Mouse (Mus musculus): ENCODE results near the gene Smg9. TPM values are rescaled to one million over a fixed set of nuclear protein-coding genes. Genes with fewer than 3 reads are reported as not detected.

Gene Smg9
- polyA plus RNA-seq, 1 experiment from 2014 or later = 13.8 TPM

DNA sequence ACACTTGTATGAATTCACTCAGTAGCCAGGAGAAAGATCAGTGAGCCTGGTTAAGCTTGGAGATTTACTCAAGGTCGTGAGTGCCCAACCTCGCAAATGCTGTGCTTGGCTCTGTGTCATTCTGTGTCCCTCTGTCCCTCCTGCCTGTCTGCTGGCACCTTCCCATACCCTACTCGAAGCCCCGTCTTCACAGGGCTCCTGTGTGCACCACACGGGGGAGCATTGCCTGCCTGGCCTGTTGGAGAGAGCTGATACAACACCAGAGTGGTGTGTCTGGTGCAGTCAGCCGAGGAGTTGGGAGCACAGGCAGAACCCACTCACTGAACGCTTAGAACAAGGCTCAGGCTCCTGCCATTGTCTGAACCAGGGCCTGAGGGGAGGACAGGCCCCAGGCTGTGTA is 22.2 kb downstream of the Smg9 start:
- Histone ChIP-seq H3K27me3 (ENCODE audit: control insufficient read depth, insufficient read depth, low read length) (no peaks in the 10 kb centered on the region), H3K9me3 (replicated peaks; ENCODE audit: control insufficient read depth, low read length) (no peaks in the 10 kb centered on the region), H3K4me1 (ENCODE audit: control insufficient read depth, insufficient read depth, low read length) (no peaks in the 10 kb centered on the region), H3K4me3 (ENCODE audit: low read depth, low read length) (no peak overlapping the region), H3K9ac (replicated peaks; ENCODE audit: low read length) (no peak overlapping the region), H3K36me3 (replicated peaks; ENCODE audit: control insufficient read depth, insufficient read depth, low read depth, low read length) (no peaks in the 10 kb centered on the region; the same call in 1 of the 2 replicates), H3K4me2 (ENCODE audit: low read depth, low read length) (no peak overlapping the region), H3K27ac (replicated peaks; ENCODE audit: low read depth, low read length) (no peak overlapping the region)
- DNase-seq (ENCODE audit: low spot score) = no peak
- 77% methylated on average over 7 of the region's 7 CpGs for WGBS
- ATAC-seq (replicated peaks; ENCODE audit: insufficient number of reproducible peaks, low FRiP score, low TSS enrichment, low read depth) = no peak

DNA sequence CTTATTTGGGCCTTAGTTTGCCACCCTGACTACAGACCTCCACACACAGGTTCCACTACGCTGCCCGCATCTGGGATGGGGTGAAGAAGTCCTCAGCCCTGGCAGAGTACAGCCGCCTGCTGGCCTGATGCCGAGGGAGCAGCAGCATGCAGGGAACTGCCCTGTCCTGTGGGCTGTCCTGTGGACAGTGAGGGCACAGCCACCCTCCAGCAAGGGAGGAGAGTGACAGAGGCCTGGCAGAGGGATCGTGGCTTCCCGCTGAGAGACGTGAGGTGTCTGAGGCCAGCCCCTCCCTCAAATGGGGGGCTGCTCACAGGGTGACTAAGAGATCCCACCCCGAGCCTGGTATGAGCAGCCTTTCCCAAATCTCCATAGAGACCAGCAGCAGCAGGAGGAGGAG is 22.8 kb downstream of the Smg9 start:
- Histone ChIP-seq H3K9me3 (replicated peaks; ENCODE audit: control insufficient read depth, low read length) (no peaks in the 10 kb centered on the region), H3K4me2 (ENCODE audit: low read depth, low read length) (no peak overlapping the region), H3K27ac (replicated peaks; ENCODE audit: low read depth, low read length) (no peak overlapping the region), H3K4me1 (ENCODE audit: control insufficient read depth, insufficient read depth, low read length) (no peaks in the 10 kb centered on the region), H3K27me3 (ENCODE audit: control insufficient read depth, insufficient read depth, low read length) (no peaks in the 10 kb centered on the region), H3K36me3 (replicated peaks; ENCODE audit: control insufficient read depth, insufficient read depth, low read depth, low read length) (no peaks in the 10 kb centered on the region; the same call in 1 of the 2 replicates), H3K4me3 (ENCODE audit: low read depth, low read length) (no peak overlapping the region), H3K9ac (replicated peaks; ENCODE audit: low read length) (no peak overlapping the region)
- DNase-seq (ENCODE audit: low spot score) (no peak), ATAC-seq (replicated peaks; ENCODE audit: insufficient number of reproducible peaks, low FRiP score, low TSS enrichment, low read depth) (no peak)
- 84% methylated on average over 8 of the region's 8 CpGs for whole genome bisulfite sequencing

DNA sequence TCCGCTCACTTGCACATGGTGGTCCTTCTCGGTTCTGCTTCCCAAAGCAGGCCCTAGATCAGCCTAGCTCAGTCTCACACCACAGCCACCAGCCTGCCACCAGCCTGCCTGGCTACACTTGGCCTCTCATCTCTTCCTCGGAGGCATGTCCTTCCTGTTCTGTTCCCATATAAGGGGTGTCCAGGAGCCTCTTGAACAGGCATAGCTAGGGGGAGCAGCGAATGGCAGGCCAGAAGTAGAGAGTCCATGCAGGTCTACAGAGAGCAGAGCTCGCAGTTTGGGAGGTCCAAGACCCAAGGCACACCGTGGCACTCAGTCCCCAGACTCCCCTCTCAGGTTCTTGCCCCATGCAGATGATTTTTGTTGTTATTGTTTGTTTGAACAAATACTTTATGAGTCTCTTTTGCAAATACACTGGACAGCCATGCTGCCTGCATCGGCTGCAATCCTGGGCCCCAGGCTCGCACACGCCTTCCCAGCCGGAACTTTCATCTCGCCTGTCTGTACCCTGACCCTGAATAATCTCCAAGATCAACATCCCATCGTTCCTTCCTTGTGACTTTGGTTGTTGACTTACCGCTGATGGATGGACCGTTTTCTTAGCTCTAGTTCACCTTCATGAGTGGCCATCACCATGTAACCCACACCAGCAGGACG is 23.8 kb downstream of the Smg9 start:
- DNase-seq (ENCODE audit: low spot score) = no peak
- Histone ChIP-seq H3K27me3 (ENCODE audit: control insufficient read depth, insufficient read depth, low read length) (no peaks in the 10 kb centered on the region), H3K4me3 (ENCODE audit: low read depth, low read length) (no peak overlapping the region), H3K27ac (replicated peaks; ENCODE audit: low read depth, low read length) (no peak overlapping the region), H3K4me2 (ENCODE audit: low read depth, low read length) (no peak overlapping the region), H3K9me3 (replicated peaks; ENCODE audit: control insufficient read depth, low read length) (no peaks in the 10 kb centered on the region), H3K4me1 (ENCODE audit: control insufficient read depth, insufficient read depth, low read length) (no peaks in the 10 kb centered on the region), H3K36me3 (replicated peaks; ENCODE audit: control insufficient read depth, insufficient read depth, low read depth, low read length) (no peaks in the 10 kb centered on the region; the same call in 1 of the 2 replicates), H3K9ac (replicated peaks; ENCODE audit: low read length) (no peak overlapping the region)
- 87% methylated on average over 15 of the region's 15 CpGs for WGBS
- no peak for ATAC-seq (replicated peaks; ENCODE audit: insufficient number of reproducible peaks, low FRiP score, low TSS enrichment, low read depth)

DNA sequence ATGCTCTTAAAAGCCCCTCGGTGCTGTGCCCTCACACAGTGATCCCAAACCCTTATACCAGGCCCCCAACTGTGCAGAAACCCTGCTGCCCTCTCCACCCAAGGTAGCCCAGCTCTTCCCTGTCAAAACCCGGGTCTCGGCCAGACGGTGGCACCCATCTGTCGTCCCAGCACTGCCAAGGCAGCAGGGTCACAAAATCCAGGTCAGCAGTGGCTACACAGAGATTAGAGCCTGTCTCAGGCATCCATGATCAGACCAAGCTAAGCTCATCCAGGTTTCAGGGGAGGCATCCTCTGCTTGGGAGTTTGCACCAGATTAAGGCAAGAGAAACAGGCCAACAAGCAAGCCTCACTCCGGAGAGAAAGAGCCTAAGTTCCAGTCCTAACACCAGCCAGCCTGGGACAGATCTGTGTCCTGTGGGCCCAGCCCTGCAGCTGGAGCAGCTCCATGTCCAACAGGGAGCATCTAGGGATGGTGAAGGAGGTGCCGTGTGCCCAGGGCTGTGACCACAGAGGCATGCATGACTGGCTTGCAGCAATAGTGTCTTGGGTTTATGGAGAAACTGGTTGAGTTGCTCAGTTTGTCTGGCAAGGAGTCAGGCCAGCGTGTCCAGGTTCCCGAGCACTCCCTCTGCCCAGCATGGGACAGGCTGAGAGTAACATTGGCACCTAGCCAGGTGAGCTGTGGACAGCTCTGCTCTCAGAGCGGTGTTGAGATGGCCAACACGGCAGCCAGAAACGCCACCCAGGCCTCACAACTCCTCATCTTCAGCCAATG is 24.7 kb downstream of the Smg9 start:
- no peaks in the 10 kb centered on the region for H3K9me3 ChIP-seq (replicated peaks; ENCODE audit: control insufficient read depth, low read length)
- no peaks in the 10 kb centered on the region; the same call in 1 of the 2 replicates for H3K36me3 ChIP-seq (replicated peaks; ENCODE audit: control insufficient read depth, insufficient read depth, low read depth, low read length)
- DNase-seq (ENCODE audit: low spot score) (no peak), ATAC-seq (replicated peaks; ENCODE audit: insufficient number of reproducible peaks, low FRiP score, low TSS enrichment, low read depth) (no peak)
- no peak overlapping the region for H3K4me2 ChIP-seq (ENCODE audit: low read depth, low read length)
- no peak overlapping the region for H3K27ac ChIP-seq (replicated peaks; ENCODE audit: low read depth, low read length)
- H3K9ac ChIP-seq (replicated peaks; ENCODE audit: low read length) = no peak overlapping the region
- no peak overlapping the region for H3K4me3 ChIP-seq (ENCODE audit: low read depth, low read length)
- 83% methylated on average over 12 of the region's 12 CpGs for WGBS
- no peaks in the 10 kb centered on the region for H3K4me1 ChIP-seq (ENCODE audit: control insufficient read depth, insufficient read depth, low read length)
- H3K27me3 ChIP-seq (ENCODE audit: control insufficient read depth, insufficient read depth, low read length) = no peaks in the 10 kb centered on the region

DNA sequence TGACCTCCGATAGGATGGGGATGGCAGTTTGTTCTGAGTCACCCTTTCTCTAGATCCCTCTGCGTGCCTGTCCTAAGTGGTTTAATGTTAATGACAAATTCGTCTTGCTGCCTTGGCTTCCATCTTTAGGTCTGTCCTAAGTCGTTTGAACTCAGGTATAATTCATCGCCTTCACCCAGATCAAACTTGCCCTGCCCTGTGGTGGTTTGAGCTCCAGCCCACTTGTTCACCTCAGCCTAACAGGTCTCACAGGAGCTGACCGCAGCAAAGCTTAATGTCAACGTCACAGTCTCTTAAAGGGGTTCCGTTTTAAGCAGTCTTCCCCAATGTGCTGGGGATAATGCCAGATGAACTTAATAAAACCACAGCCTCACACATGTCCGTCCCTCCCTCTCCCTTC is 26.5 kb downstream of the Smg9 start:
- H3K4me2 ChIP-seq (ENCODE audit: low read depth, low read length) = no peak overlapping the region
- no peak for DNase-seq (ENCODE audit: low spot score)
- no peaks in the 10 kb centered on the region for H3K36me3 ChIP-seq (replicated peaks; ENCODE audit: control insufficient read depth, insufficient read depth, low read depth, low read length)
- no peaks in the 10 kb centered on the region for H3K4me1 ChIP-seq (ENCODE audit: control insufficient read depth, insufficient read depth, low read length)
- 79% methylated on average over 9 of the region's 9 CpGs for WGBS
- no peak overlapping the region for H3K4me3 ChIP-seq (ENCODE audit: low read depth, low read length)
- H3K27ac ChIP-seq (replicated peaks; ENCODE audit: low read depth, low read length) = no peak overlapping the region
- ATAC-seq (replicated peaks; ENCODE audit: insufficient number of reproducible peaks, low FRiP score, low TSS enrichment, low read depth) = no peak
- no peaks in the 10 kb centered on the region for H3K27me3 ChIP-seq (ENCODE audit: control insufficient read depth, insufficient read depth, low read length)
- no peak overlapping the region for H3K9ac ChIP-seq (replicated peaks; ENCODE audit: low read length)
- H3K9me3 ChIP-seq (replicated peaks; ENCODE audit: control insufficient read depth, low read length) = no peaks in the 10 kb centered on the region

DNA sequence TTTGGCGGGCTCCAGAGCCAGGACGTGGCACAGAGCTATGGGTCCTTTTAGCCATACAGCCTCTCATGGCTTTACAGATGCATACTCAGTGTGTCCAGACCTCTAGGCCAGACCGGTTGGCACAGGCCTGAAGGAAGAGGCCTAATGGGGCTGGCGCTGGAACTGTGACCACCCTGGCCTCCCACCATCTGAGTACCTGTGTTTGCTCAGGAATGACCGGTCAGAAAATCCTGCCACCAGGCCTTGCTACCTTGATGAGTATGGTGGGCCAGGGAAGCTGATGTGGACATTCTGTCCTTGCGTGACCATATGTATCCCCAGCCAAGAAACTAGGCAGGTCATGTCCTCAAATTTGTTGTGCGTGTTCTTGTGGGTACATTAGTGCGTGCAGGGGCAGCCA is 27.7 kb downstream of the Smg9 start:
- WGBS = 92% methylated on average over 8 of the region's 8 CpGs
- ATAC-seq (replicated peaks; ENCODE audit: insufficient number of reproducible peaks, low FRiP score, low TSS enrichment, low read depth) = no peak
- Histone ChIP-seq H3K27ac (replicated peaks; ENCODE audit: low read depth, low read length) (no peak overlapping the region), H3K9me3 (replicated peaks; ENCODE audit: control insufficient read depth, low read length) (no peaks in the 10 kb centered on the region), H3K36me3 (replicated peaks; ENCODE audit: control insufficient read depth, insufficient read depth, low read depth, low read length) (no peaks in the 10 kb centered on the region), H3K4me1 (ENCODE audit: control insufficient read depth, insufficient read depth, low read length) (no peaks in the 10 kb centered on the region), H3K4me3 (ENCODE audit: low read depth, low read length) (no peak overlapping the region), H3K27me3 (ENCODE audit: control insufficient read depth, insufficient read depth, low read length) (no peaks in the 10 kb centered on the region), H3K4me2 (ENCODE audit: low read depth, low read length) (no peak overlapping the region), H3K9ac (replicated peaks; ENCODE audit: low read length) (no peak overlapping the region)
- DNase-seq (ENCODE audit: low spot score) = no peak

DNA sequence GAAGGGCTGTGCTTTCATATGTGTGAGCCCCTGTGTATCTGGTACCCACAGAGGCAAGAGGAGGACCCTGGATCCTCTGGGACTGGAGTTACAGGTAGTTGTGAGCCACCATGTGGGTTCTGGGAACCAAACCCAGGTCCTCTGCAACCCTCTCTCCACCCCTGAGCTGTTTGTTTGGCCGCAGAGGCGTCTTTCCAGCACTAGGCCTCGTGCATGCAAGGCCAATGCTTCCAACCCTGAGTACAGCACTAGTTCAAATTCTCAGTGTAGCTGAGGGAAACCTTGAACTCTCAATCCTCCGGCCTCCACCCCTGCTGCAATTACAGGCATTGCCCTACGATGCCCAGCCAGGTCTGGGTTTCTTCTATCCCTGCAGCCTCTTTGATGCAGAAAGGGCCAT is 29.3 kb downstream of the Smg9 start:
- no peaks in the 10 kb centered on the region for H3K36me3 ChIP-seq (replicated peaks; ENCODE audit: control insufficient read depth, insufficient read depth, low read depth, low read length)
- no peak overlapping the region for H3K4me2 ChIP-seq (ENCODE audit: low read depth, low read length)
- no peaks in the 10 kb centered on the region for H3K4me1 ChIP-seq (ENCODE audit: control insufficient read depth, insufficient read depth, low read length)
- WGBS = 87% methylated on average over 5 of the region's 5 CpGs
- peaks cover 4% of the 10 kb centered on the region; the same call in 1 of the 2 replicates for H3K9me3 ChIP-seq (replicated peaks; ENCODE audit: control insufficient read depth, low read length)
- no peak overlapping the region for H3K27ac ChIP-seq (replicated peaks; ENCODE audit: low read depth, low read length)
- ATAC-seq (replicated peaks; ENCODE audit: insufficient number of reproducible peaks, low FRiP score, low TSS enrichment, low read depth) (no peak), DNase-seq (ENCODE audit: low spot score) (no peak)
- H3K9ac ChIP-seq (replicated peaks; ENCODE audit: low read length) = no peak overlapping the region
- H3K27me3 ChIP-seq (ENCODE audit: control insufficient read depth, insufficient read depth, low read length) = no peaks in the 10 kb centered on the region
- no peak overlapping the region for H3K4me3 ChIP-seq (ENCODE audit: low read depth, low read length)

DNA sequence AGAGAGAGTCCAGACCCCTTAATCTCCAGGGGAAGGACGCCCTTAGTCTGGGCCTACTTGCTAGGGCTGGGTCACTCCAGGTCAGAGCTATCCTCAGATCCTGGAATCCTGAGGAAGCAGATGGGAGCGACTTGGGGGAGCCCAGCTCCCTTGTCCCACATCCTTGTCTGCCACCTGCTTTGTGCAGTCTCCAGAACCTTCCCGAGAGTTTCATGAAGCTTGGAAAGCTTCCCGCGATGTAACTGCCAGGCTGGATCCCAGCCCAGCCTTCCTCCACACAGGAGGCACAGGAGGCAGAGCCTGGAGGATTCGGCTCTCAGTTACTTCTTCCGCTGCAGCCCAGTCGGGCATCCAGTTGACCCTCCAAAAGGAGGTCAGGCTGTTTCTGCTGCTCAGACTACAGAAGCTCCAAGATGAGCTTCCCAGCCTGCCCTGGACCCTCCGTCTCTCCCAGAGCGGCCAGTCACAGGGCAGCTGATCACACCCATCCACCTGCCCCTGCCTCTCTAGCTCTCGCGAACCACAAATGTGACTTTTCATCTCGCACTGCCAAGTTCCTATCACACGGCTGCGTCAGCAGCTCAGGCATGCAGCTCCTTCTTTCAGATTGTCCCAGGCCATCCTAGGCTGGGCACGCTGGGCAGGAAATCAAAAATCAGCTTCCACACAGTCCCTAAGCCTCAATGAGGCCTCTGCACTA is 30.1 kb downstream of the Smg9 start:
- Histone ChIP-seq H3K27ac (replicated peaks; ENCODE audit: low read depth, low read length) (no peak overlapping the region), H3K4me3 (ENCODE audit: low read depth, low read length) (no peak overlapping the region), H3K27me3 (ENCODE audit: control insufficient read depth, insufficient read depth, low read length) (no peaks in the 10 kb centered on the region), H3K9me3 (replicated peaks; ENCODE audit: control insufficient read depth, low read length) (peaks cover 4% of the 10 kb centered on the region; the same call in 1 of the 2 replicates), H3K9ac (replicated peaks; ENCODE audit: low read length) (0 out of 2 replicates have a peak overlapping the region, but pooled peaks have one; percentile 18), H3K4me2 (ENCODE audit: low read depth, low read length) (no peak overlapping the region), H3K4me1 (ENCODE audit: control insufficient read depth, insufficient read depth, low read length) (no peaks in the 10 kb centered on the region), H3K36me3 (replicated peaks; ENCODE audit: control insufficient read depth, insufficient read depth, low read depth, low read length) (no peaks in the 10 kb centered on the region)
- 73% methylated on average over 16 of the region's 16 CpGs for WGBS
- DNase-seq (ENCODE audit: low spot score) (no peak), ATAC-seq (replicated peaks; ENCODE audit: insufficient number of reproducible peaks, low FRiP score, low TSS enrichment, low read depth) (no peak)
